ENCODE assay signal across 8 mouse cellular contexts in the genomic region with DNA sequence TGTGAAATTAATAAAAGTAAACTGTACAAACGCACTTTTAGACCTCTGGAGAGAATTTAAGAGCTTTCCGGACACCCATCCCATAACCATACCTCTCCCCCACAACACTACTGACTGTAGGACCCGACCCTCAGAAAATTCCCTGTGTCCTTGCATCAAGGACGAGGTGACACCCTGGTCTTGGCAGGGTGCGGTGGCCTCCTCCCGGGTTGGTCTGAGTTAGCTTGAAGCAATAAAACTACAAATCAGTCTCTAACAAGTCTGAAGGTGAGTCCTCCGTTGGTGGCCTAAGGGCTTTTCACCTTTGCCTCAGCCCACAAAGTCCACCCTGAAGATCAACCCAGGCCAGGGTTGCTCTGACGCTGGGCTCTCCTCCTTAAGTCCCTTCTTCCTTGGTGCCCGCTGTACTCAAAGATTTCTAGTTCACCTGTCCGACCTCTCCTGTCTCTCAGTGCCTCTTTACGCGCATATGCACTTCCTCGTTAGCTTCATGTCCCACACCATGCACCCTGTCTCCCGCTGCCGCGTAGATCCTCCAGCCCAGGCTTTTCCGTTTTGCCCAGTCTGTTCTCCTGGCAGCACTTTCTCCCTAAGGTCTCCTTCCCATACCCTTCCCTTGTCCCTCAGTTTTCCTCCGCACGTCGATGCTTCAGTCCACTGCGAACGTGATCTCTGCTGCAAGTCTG. TPM values are rescaled to one million over a fixed set of nuclear protein-coding genes. Genes with fewer than 3 reads are reported as not detected.
DNase-seq lines count a peak whose midpoint lies in the region; ATAC-seq and TF ChIP-seq lines count a peak whose summit lies in the region.

No protein-coding gene starts in this region.

- peak overlapping the region; percentile 83 for H3K9ac ChIP-seq in lung, embryonic 14.5 days
- H3K9ac ChIP-seq in intestine, embryonic 16.5 days (ENCODE audit: low read depth, low read length) = peak overlapping the region; percentile 94

- TF ChIP-seq CTCF in lung, embryonic 14.5 days (IDR thresholded peaks at IDR 0.05; ENCODE audit: low read depth) = no peak
- TF ChIP-seq CTCF in embryonic fibroblast, embryonic 13.5 days (IDR thresholded peaks at IDR 0.05; ENCODE audit: borderline replicate concordance, insufficient read depth, low read length) = no peak

- ATAC-seq in lung, embryonic 14.5 days (ENCODE audit: insufficient read depth) = no peak
- ATAC-seq in intestine, embryonic 16.5 days = peak; percentile 26

- 15% methylated on average over 22 of the region's 22 CpGs for WGBS in lung, embryonic 14.5 days
- 13% methylated on average over 22 of the region's 22 CpGs for WGBS in intestine, embryonic 16.5 days
- WGBS in macrophage (ENCODE audit: missing documents) = 18% methylated on average over 22 of the region's 22 CpGs

- peak overlapping the region; percentile 92 for H3K4me3 ChIP-seq in lung, embryonic 14.5 days (ENCODE audit: low read depth, low read length)
- H3K4me3 ChIP-seq in embryonic fibroblast, embryonic 13.5 days (ENCODE audit: insufficient read depth, low read length) = peak overlapping the region; percentile 91
- peak overlapping the region; percentile 88 for H3K4me3 ChIP-seq in intestine, embryonic 16.5 days (ENCODE audit: low read length)
- H3K4me3 ChIP-seq in macrophage (ENCODE audit: inconsistent target) = peak overlapping the region; percentile 87

- no peak for TF ChIP-seq POLR2A in embryonic fibroblast, embryonic 13.5 days (IDR thresholded peaks at IDR 0.05; ENCODE audit: low read depth, low read length)

- H3K27ac ChIP-seq in lung, embryonic 14.5 days (ENCODE audit: low read depth) = 0 out of 2 replicates have a peak overlapping the region, but pooled peaks have one; percentile 65
- H3K27ac ChIP-seq in embryonic fibroblast, embryonic 13.5 days (ENCODE audit: insufficient read depth, low read length) = peak overlapping the region; percentile 57; the same call in 1 of the 2 replicates
- peak overlapping the region; percentile 92 for H3K27ac ChIP-seq in intestine, embryonic 16.5 days (ENCODE audit: low read length)
- H3K27ac ChIP-seq in macrophage = peak overlapping the region; percentile 4; the same call in 1 of the 2 replicates

- H3K4me1 ChIP-seq in lung, embryonic 14.5 days (ENCODE audit: insufficient read depth) = peaks cover 10% of the 10 kb centered on the region
- H3K4me1 ChIP-seq in embryonic fibroblast, embryonic 13.5 days (ENCODE audit: control insufficient read depth, insufficient read depth, low read length) = peaks cover 3% of the 10 kb centered on the region; the same call in 1 of the 2 replicates
- peaks cover 26% of the 10 kb centered on the region for H3K4me1 ChIP-seq in intestine, embryonic 16.5 days (ENCODE audit: control insufficient read depth, insufficient read depth, low read length)

- no peak for DNase-seq in lung, embryonic 14.5 days
- no peak for DNase-seq in lung, postnatal 14 days
- DNase-seq in thymus, postnatal 4 days = peak; percentile 54
- DNase-seq in cerebellum, adult 8-10 months = no peak
- DNase-seq in ovary, adult 18-20 months (ENCODE audit: low spot score) = no peak

- H3K9me3 ChIP-seq in lung, embryonic 14.5 days (ENCODE audit: low read depth, low read length) = no peaks in the 10 kb centered on the region
- H3K9me3 ChIP-seq in intestine, embryonic 16.5 days (ENCODE audit: control insufficient read depth, low read length) = no peaks in the 10 kb centered on the region

- H3K4me2 ChIP-seq in lung, embryonic 14.5 days = peak overlapping the region; percentile 95
- H3K4me2 ChIP-seq in intestine, embryonic 16.5 days (ENCODE audit: low read depth, low read length) = peak overlapping the region; percentile 87

- H3K36me3 ChIP-seq in lung, embryonic 14.5 days (ENCODE audit: insufficient read depth) = no peaks in the 10 kb centered on the region
- no peaks in the 10 kb centered on the region for H3K36me3 ChIP-seq in intestine, embryonic 16.5 days (ENCODE audit: control insufficient read depth, insufficient read depth, low read length)
- H3K36me3 ChIP-seq in macrophage (ENCODE audit: inconsistent target) = no peaks in the 10 kb centered on the region

- peaks cover 23% of the 10 kb centered on the region; the same call in 1 of the 2 replicates for H3K79me2 ChIP-seq in macrophage (ENCODE audit: inconsistent target)

- no peaks in the 10 kb centered on the region for H3K27me3 ChIP-seq in lung, embryonic 14.5 days (ENCODE audit: insufficient read depth, low read length)
- no peaks in the 10 kb centered on the region for H3K27me3 ChIP-seq in intestine, embryonic 16.5 days (replicated peaks; ENCODE audit: control insufficient read depth, insufficient read depth, low read length)

RNA-seq across cellular contexts. Expression of a gene that starts 1.0 kb away (rescaled TPM):
- 15.9 and 16.7 TPM in 2 replicates for polyA plus RNA-seq in lung, embryonic 14.5 days (2014; fragmentation: Nextera tagmentation; extraction: Ambion mirVana)
- polyA plus RNA-seq in embryonic fibroblast, embryonic 13.5 days (2011; ENCODE audit: insufficient read length, low read depth, missing spikeins) = 21.0 and 23.7 TPM in 2 replicates
- 5.9 and 6.7 TPM in 2 replicates for polyA plus RNA-seq in intestine, embryonic 16.5 days (2015; fragmentation: Nextera tagmentation; extraction: Ambion mirVana)
- total RNA-seq in macrophage (2018; cell fraction: chromatin; rRNA removed) = 10 to 100 TPM in 3 of 26 experiments, 1 to 10 TPM in 23; 1.1 to 14.4 (median 5.1) TPM
- 10 to 100 TPM; 12.8 to 28.5 (median 18.4) TPM for total RNA-seq in macrophage (2018; cell fraction: cytosol; rRNA removed)
- total RNA-seq in macrophage (2018; cell fraction: nucleus; rRNA removed) = 10 to 100 TPM in 10 of 26 experiments, 1 to 10 TPM in 16; 5.0 to 15.0 (median 9.1) TPM
- 13.0 to 18.1 TPM (median 16.4 TPM) in 3 replicates for polyA plus RNA-seq in macrophage (2018)

RNA-seq across cellular contexts. Expression of a gene that starts 32.2 kb away (rescaled TPM):
- not detected in 2 replicates for polyA plus RNA-seq in lung, embryonic 14.5 days (2014; fragmentation: Nextera tagmentation; extraction: Ambion mirVana)
- polyA plus RNA-seq in embryonic fibroblast, embryonic 13.5 days (2011; ENCODE audit: insufficient read length, low read depth, missing spikeins) = 0.40 and 0.53 TPM in 2 replicates
- polyA plus RNA-seq in intestine, embryonic 16.5 days (2015; fragmentation: Nextera tagmentation; extraction: Ambion mirVana) = 22.0 and 23.0 TPM in 2 replicates
- total RNA-seq in macrophage (2018; cell fraction: chromatin; rRNA removed) = not detected
- not detected for total RNA-seq in macrophage (2018; cell fraction: cytosol; rRNA removed)
- not detected for total RNA-seq in macrophage (2018; cell fraction: nucleus; rRNA removed)
- polyA plus RNA-seq in macrophage (2018) = not detected in 3 replicates

Comparison
In these comparisons a context has a peak if more than half of its experiments do, and no peak if none do; other contexts are left out.
1. H3K27ac ChIP-seq: peak in every context shown above with its lines; median percentile 92 in intestine, embryonic 16.5 days; 65 in lung, embryonic 14.5 days; 57 in embryonic fibroblast, embryonic 13.5 days; 4 in macrophage.
2. RNA of a gene that starts 32.2 kb away (polyA plus RNA-seq): 22.0 to 23.0 TPM in intestine, embryonic 16.5 days; 0.40 to 0.53 TPM in embryonic fibroblast, embryonic 13.5 days, not detected in lung, embryonic 14.5 days and not detected in macrophage; every median in the first group is over 10 times any median in the second.
3. Peak in every context shown above with its lines, with median percentiles within 50 percentile points of each other: H3K4me3 ChIP-seq.